Mouse (Mus musculus) kidney, postnatal 14 days (tissue): ENCODE results near the gene Osbpl7.

Experiments used
- DNase-seq: peaks from one replicate; pipeline ENCODE4 v3.0.0; 2022; ENCODE audit warnings: mixed read lengths

The Osbpl7 gene

DNA sequence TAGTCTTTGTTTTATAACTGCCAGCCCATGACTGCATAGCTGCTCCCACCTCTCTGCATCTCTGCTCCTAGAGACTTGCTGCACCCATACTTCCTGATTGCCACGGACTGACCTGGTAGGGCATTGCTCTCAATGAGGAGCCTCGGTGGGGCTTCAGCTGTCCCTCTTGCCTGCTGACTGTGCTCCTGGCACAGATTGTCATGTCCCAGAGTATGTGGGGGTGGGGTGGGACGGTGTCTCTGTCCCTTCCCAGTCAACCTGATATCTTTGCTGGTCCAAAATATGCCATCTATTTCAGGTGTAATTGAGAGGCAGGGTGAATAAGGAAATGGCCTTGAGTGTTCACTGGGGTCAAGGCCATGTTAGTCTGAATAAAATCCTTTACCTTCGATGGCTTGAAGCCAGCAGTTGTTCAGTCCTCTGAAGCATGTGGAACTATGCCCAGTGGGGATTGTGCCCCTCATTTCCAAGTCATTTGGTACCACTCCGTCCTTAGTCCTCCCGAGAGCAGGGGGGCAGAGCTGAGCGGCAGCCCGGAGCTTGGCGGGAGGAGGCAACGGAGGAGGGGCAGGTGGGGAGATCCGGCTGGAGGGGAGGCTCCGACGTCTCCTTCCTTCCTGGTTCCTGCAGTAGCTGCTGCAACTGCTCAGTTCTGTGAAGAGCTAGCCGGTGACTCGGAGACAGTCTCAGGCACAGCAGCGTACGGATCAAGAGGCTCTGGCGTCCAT, at the start of gene Osbpl7:
TSS of gene Osbpl7 (plus strand) at position 413 of the 728 bp plus-strand sequence.
- DNase-seq, result peak; percentile 86

DNA sequence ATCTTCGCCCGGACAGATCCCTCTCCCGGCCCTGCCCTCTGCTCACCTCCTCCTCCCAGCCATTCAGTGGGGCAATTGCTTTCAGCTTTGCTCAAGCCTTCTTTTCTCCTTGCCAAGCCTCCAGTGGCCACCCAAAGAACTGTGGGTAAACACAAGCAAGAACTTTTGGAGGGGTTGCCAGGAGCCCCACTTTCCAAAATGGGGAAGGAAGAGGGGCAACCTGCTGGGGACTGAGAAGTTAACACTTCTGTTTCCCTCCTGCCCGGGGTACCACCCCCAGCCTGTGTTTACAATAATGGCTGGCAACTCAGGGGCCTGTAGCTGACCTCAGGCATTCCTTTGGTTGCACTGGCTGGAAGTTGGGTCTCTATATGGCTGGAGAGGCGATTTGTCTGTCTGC, 47.3 kb upstream of the Osbpl7 start:
- DNase-seq, result no peak

DNA sequence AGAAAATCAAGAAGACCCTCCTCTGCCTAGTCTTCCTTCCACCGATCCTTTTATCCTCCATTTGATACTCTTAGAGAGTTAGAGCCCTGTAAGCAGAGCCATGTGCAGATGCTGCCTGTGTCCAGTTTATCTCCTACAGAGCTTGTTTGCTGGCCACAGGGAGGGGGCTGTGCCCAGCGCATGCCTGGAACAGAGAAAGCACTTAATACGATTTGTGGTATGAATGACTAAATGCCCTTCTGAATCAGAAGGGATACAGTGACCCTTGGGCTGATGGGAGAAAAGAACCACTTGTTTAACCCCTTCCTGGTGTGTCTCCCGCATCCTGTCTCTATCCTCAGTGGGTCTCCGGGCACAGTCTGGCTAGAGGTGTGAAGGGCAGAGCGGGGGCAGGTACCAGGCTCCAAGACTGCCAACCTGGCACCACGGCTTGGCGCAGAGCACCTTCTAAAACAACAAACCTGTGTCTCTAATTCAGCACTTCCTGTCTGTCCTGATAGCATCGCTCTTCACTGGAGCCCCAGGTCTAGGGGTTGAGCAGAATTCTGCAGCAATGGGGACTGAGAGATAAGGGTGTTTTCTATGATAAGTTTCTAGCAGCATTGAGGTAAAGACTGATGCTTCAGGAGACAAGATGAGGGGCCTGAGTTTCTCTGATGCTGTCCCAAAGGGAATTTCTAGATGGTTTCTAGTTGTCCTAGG, 43.2 kb upstream of the Osbpl7 start:
- DNase-seq, result no peak

DNA sequence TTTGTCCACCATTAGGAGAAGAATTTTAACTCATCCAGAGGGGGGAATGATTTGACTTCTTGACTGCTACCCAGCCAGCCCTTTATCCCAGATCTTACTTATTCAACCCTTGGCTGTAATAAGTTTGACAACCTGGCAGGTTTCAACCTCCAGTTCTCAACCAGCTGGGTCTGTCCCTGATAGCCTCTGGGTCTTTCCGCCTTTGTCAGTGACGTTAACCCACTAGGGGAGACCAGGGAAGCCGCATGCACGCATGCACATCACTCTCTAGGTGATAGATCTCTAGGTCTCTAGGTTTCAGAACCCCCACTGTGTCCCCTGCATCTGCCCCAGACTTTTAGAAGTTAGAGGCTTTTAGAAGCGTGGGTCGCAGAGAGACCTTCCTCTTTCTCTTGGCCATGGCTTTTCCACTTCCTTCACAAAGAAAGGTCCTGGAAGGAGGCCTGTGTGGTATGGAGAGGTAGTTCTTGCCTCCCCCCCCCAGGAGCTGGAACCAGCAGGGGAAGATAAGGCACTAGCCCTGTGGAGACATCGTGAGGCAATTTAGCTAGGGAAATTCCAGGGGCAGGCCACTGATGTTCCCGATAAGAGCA, 41.1 kb upstream of the Osbpl7 start:
- no peak for DNase-seq

DNA sequence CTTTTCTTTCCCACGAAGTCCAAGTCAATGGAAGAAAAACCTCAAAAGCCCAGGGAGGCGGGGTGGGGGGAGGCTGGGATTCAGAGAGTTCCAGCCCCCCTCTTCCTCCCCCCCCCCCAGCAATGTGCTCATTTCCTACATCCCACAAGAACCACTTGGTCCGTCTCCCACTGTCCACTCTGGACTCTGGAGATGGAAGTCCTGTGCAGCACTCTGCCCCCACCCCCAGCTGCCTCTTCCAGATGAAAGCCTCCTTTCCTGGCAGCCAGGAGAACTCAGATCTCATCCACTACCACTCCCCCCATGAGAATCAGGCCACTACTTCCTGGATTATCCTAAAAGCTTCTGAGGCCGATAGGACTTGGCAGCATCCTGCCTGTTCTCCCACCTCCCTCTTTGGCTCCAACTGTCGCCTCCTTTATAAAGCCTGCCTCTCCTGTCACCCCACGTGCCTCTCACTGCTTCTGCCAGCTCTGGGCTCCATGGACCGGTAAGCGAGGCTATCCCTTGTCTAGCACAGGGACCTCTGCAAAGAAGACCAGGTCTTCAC, 37.2 kb upstream of the Osbpl7 start, which contains the start of gene Sp6:
TSS of gene Sp6 (plus strand) at position 274 of the 550 bp plus-strand sequence.
- no peak for DNase-seq

DNA sequence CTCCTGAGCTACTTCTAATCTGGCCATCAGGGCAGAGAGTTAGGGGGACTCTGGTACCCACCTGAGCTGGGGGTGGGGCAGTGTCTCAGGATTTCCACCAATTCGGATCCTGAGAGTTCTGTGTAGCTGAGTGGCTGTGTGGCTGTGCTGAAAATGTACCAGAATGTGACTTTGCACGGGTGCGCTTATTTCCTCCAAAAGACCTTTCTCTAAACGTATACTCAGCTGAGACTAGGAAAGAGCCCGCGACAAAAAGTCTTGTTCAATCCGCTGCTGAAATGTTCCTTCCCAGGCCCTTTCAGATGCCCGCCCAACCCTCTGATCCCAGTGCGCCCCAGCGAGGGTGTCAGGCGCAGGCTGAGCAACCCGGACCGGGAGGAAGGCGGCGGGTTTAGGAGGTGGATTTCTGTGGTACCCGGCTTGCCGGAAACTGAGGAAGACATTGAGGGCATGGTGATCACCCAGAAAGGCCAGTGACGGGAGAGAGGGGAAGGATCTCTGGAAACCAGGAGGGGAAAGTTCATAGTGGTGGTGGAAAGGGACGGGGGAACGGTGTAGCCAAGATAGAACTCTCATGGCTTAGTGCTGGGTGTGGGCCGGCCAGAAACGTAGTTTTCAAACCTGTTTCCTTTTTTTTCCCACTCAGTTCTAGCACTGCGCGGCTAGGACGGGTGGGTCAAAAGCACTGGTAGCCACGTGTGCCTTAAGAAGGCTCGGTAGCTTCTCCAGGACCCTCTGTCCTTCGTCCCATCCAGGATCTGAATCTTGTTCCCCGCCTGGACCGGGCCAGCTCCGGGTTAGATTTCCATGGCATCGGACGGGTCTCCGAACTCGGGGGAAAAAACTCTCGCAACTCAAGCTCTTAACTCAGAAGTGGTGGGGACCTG, 32.5 kb upstream of the Osbpl7 start:
- DNase-seq, result no peak

DNA sequence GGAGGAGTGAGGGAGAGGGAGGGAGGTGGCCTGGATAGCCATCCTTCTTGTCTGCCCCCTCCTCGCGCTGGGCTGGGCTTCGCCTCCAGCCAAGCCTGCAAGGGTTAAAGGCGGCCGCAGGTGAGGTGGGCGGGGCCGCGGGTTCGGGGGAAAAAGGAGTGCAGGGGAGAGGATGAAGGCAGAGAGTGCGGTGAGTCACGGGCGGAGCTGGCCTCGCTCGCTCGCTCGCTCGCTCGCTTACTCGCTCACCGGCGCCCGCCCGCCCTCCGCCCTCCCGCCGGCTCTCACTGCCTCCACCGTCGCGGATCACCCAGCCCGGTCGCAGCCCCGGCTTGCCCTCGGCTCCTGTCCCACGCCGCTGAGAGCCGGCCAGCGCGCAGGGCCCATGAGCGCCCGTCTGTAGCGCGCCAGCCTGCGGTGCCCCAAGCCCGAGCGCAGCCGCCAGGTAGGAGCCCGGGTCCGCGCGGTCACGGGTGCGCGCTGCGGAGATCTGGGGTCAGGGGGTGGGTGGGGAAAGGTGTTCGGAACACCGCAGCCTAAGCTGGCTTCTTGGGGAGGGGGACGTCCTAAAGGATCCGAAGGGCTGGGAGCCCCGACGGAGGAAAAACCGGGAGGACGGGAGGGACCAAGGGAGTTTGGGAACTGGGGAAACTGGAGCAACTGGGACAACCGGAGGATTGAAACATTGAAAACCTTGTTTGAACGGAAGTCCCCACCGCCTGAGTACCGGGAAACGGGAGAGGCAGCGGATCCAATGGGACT, 31.7 kb upstream of the Osbpl7 start:
- DNase-seq, result peak; percentile 34

DNA sequence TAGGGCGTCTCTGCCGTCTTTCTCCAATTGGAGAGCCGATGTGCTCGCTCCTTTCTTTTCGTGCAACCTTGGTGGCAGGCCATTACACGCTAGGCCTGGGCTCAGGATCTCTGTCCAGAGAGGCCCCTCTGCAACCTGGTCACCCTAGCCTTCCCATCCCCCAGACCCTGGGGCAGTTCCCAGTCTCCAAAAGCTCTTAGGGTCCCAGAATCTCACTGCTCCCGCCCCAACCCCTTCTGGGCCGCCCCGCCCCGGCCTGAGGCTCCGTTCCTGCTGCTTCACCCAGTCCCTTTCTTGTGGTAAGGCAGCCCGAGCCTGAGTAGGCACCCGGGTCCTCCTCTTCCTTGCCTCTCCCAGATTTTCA, 31.1 kb upstream of the Osbpl7 start:
- no peak for DNase-seq

DNA sequence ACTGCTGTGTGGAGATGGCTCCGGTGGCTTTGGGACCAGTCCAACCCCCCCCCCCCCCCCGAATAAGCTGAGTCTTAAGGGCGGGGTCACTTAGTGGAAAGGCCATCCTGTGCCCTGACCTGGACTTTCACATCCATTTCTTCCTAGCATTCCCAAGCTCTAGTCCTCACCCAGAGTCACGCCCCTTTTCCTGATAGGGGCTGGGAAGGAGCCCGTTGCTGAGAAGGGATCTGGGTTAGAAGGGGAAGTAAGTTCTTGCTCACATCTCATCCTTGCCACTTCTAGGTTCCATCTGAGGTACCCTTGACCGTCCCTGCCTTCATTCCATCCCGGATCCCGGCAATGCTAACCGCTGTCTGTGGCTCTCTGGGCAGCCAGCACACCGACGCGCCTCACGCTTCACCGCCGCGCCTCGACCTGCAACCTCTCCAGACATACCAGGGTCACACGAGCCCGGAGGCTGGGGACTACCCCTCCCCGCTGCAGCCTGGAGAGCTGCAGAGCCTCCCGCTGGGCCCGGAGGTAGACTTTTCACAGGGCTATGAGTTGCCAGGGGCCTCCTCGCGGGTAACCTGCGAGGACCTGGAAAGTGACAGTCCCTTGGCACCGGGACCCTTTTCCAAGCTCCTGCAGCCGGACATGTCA, 29.2 kb upstream of the Osbpl7 start:
- no peak for DNase-seq

DNA sequence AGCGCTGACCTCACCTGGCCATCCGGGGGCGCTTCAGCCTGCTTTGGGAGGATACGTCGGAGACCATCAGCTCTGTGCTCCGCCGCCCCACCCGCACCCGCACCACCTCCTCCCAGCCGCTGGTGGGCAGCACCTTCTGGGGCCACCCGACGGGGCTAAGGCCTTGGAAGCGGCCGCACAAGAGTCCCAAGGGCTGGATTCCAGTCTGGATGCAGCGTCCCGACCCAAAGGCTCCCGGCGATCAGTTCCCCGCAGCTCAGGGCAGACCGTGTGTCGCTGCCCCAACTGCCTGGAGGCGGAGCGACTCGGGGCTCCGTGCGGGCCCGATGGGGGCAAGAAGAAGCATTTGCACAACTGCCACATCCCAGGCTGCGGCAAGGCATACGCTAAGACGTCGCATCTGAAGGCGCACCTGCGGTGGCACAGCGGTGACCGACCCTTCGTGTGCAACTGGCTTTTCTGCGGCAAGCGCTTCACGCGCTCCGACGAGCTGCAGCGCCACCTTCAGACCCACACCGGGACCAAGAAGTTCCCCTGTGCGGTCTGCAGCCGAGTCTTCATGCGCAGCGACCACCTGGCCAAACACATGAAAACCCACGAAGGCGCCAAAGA, 28.4 kb upstream of the Osbpl7 start:
- peak; percentile 82 for DNase-seq

DNA sequence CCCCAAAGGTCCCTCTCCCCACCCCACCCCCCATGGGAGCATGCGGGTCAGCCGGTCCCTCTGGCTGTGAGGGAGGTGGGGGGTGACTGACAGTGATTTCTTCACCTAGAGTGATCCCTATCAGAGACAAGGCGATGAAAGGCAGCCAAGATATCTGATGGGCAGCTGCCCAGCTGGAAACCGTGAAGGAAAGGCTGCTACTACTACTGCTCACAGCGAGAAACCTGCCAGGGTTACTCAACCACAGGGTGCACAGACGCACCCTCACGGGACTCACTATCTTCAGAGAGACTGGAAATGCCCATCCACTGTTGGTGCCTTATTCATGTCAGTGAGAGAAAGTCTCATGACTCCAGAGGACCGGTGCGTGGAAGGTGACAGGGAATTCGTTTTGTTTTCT, 25.5 kb upstream of the Osbpl7 start:
- DNase-seq, result no peak

DNA sequence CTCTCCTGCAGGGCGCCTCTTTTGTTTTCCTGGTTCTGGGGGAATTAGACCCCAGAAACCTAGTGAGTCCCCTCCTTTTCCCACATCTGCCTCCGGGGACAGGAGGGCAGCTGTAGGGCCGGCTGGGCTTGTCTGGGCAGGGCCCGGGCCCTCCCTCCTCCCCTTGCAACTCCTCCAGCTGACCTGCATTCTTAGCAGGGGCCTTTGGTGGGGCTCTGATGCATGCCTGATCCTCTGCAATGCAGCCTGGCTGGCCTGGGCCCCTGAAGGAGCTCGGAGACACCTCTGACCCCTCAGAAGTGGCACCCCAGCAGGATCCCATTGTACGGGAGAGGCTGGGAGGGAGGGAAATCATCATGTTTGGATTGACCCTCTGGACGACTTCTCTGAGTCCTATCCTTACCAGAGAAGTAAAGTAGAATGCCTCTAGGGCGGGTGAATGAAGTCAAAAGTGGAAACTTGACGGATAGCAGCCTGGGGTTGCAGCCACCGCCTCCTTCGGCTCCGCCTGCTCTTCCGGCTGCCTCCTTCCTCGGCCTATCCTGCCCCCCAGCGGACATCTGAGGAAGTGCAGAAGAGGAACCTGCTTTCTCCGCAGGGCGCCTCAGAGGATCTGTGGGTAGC, 24.6 kb upstream of the Osbpl7 start:
- DNase-seq, result peak; percentile 90

DNA sequence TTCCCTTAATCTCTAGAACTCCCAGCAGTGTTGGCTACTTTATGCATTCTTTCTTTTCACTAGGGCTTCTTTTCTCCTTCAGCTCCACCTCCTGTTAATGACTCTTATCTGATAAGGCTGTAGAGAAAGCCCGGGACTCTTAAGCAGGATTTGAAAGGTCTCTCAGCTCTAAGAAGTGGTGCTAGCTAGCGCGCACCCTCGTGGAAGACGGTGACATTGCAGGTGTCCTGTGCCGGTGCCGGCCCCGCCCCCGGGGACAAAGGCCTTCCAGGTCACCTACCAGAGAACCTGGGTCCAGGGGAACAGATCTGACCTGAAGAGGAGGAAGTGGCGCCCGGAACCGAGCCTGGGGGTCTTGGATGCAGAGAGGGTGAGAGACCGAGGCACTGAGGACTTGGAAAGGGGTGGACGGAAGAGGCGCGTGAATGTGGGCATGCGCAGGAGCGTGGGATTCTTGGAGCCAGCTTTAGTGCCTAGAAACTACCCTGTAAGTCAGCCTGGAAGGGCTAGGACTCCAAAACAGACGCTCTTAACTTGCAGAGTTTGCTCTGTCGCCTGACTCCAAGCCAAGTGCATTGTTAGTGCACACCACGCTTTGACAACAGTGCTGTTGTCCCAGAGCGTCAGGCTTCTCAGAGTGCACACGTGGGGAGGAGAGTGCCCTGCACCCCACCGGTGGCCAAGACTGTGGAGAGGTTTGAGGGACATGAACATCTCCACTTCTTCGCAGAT, 20.6 kb upstream of the Osbpl7 start, which contains the start of gene Scrn2:
TSS of gene Scrn2 (plus strand) at position 253 of the 732 bp plus-strand sequence.
- DNase-seq, result peak; percentile 91

DNA sequence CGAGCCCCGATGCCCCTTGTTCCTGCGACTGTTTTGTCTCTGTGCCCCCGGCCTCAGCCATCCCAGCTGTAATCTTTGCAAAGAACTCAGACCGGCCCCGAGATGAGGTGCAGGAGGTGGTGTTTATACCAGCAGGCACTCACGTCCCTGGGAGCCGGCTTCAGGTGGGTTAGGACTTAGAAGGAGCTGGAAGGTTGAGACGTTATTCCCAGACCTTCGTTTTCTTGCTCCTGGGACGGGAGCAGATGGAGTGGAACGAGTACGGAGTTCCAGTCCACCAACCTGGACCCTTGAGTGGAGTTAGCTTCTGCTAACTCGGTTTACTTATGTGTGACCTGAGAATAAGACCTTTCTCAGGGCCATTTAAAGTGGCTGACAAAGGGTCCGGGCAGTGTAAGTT, 20.0 kb upstream of the Osbpl7 start:
- DNase-seq, result peak; percentile 32

DNA sequence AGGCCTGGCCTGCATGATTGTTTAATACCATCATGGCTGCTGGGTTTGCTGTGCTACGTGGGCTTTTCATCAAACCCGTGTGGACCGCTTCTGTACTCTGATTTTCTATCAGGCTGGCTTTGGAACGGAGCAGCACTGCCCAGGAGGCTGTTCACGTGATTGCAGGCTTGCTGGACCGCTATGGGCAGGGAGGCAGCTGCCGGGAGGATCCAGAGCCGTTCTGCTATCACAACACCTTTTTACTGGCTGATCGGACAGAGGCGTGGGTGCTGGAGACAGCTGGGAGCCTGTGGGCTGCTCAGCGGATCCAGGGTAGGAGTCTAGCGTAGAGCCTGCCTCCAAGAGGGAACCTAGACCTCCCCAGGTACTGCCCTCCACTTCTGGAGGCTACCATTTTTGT, 18.5 kb upstream of the Osbpl7 start:
- DNase-seq, result no peak

DNA sequence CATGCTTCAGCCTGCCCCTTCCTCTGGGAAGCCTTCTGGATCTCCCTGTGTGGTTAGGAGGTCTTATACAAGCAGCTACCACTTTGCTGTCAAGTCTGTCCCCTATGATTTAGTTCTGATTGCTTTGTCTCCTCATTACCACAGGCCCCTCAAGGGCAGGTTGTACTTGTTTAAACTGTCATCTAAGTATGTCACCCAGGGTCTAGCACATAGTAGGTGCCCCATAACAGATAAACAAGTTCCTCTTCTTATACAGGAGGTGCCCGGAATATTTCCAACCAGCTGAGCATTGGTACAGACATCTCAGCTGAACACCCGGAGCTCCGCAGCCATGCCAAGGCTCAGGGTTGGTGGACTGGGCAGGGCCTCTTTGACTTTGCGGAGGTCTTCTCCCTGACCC, 17.9 kb upstream of the Osbpl7 start:
- no peak for DNase-seq

DNA sequence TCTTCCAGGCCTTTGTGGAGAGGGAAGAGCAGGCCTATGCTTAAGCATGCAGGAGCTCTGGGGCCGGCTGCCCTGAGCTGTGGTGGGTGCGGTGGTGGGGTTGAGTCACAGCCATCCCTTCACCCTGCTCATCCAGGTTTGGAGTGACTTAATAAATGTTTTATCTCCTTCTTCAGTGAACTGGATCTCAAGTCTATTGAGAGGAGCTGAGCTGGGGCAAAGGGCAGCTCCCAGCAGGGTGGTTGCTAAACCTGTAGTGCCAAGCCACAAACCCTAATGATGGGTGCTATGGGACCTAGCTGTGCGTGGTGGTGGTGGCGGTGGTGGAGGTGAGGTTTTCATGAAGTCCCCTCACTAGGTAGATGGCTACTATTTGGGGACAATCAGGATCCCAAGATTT, 16.6 kb upstream of the Osbpl7 start:
- no peak for DNase-seq

DNA sequence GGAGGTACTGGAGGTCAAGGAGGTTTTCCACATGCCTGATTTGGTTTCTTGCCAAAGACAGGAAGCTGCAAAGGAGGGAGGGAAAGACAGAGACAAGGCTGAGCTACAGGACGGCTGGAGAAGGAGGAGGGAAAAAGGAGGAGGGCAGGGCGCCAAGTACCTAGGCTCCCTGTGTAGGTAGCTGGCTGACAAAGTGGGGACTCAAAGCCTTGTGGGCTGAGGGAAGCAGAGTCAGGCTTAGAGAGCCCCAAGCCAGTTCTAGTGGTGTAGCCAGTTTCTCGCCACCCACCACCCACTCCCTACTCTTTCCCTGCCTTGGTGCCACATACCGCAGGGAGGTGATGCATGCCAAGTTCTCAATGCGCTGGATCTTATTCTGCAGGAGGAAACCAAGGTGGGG, 14.3 kb upstream of the Osbpl7 start:
- peak; percentile 67 for DNase-seq

DNA sequence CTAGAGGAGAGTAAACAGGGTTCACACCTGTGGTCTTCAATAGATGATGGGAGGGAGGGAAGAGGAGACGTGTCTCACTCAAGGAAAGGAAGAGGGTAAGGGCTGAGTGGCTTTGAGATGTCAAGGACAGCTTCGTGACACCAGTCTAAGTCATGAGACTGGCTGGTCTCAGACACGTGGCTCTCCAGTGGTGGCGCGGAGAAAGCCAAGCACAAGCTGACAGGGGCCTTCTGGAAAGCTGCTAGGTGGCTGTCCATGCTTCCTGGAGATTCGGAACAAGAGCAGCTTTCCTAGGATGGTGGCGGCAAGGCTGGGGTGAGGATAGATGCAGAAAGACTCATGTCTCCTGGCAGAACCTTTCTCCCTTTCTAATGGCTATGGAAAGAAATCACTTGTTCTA, 11.5 kb upstream of the Osbpl7 start:
- DNase-seq, result no peak
